Comparison of ENCODE assay signal across 11 mouse cellular contexts in the genomic region with DNA sequence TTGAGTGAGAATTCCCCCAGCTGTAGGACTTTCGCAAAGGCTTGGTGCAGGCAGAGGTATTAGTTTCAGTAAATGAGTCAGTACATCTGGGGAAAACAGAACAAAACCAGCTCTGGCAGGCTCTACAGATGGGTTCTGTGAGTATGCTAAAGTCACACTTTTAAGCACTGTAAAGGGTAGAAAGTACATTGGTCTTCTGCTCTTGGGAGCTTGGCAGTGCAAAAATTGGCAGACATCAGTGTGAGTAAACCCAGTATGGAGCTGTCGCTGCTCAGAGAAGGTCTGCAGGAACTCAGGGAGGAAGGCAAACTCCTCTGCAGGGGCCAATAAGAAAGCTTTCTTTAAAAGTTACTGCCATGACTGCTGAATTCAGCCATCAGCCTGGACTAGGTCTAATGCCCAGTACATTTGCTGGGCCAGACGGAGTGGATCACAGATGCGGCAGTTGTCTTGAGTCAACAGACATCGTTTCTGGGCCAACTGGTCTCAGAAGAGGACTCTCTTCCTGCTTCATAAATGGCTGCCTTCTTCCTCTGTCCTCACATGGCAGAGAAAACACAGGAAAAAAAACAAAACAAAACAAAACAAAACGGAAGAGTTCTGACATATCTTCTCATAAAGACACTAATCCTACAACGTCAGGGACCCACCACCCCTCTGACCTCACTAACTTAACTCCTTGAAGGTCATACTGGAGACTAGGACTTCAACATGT. TPM values are rescaled to one million over a fixed set of nuclear protein-coding genes. Genes with fewer than 3 reads are reported as not detected.
A peak's percentile ranks its signal among the peaks of the same experiment; 100 is the strongest.
DNase-seq lines count a peak whose midpoint lies in the region; ATAC-seq lines count a peak whose summit lies in the region.
"Had no signal": no experiment of that assay in that cellular context is flagged by ENCODE, and none has a peak within 500 bp of the region (broad histone marks: within the 10 kb centered on the region; RNA-seq: fewer than 3 reads in every experiment).

No protein-coding gene starts in this region.

- no peaks in the 10 kb centered on the region for H3K4me1 ChIP-seq in limb, embryonic 12.5 days (replicated peaks)
- no peaks in the 10 kb centered on the region for H3K4me1 ChIP-seq in limb, embryonic 10.5 days
- peaks cover 17% of the 10 kb centered on the region for H3K4me1 ChIP-seq in heart, embryonic 13.5 days
- peaks cover 29% of the 10 kb centered on the region for H3K4me1 ChIP-seq in liver, embryonic 12.5 days
- peaks cover 12% of the 10 kb centered on the region; the same call in 1 of the 2 replicates for H3K4me1 ChIP-seq in stomach, embryonic 14.5 days (ENCODE audit: control insufficient read depth, insufficient read depth, low read length)

- H3K4me3 ChIP-seq in limb, embryonic 12.5 days (replicated peaks) = no peak overlapping the region
- no peak overlapping the region for H3K4me3 ChIP-seq in limb, embryonic 10.5 days
- H3K4me3 ChIP-seq in heart, embryonic 13.5 days = no peak overlapping the region
- no peak overlapping the region for H3K4me3 ChIP-seq in liver, embryonic 12.5 days
- H3K4me3 ChIP-seq in stomach, embryonic 14.5 days (ENCODE audit: low read depth, low read length) = no peak overlapping the region
- H3K4me3 ChIP-seq: midbrain, embryonic 12.5 days; neural tube, embryonic 13.5 days had no signal

- no peak for ATAC-seq in limb, embryonic 12.5 days (ENCODE audit: insufficient number of reproducible peaks, insufficient read depth, low FRiP score, low TSS enrichment, low read depth)
- no peak for ATAC-seq in heart, embryonic 13.5 days (ENCODE audit: extremely low read depth, insufficient number of reproducible peaks, low FRiP score, low TSS enrichment)
- 0 out of 2 replicates have a peak, but pooled peaks have one; percentile 3 for ATAC-seq in liver, embryonic 12.5 days
- ATAC-seq in stomach, embryonic 14.5 days (ENCODE audit: insufficient number of reproducible peaks, insufficient read depth, low FRiP score, low read depth) = peak; percentile 34; the same call in 1 of the 2 replicates
- no peak for ATAC-seq in megakaryocyte, adult 5-6 weeks (ENCODE audit: poor library complexity, severe bottlenecking)

- H3K9ac ChIP-seq in limb, embryonic 12.5 days (replicated peaks) = no peak overlapping the region
- no peak overlapping the region for H3K9ac ChIP-seq in heart, embryonic 13.5 days
- peak overlapping the region; percentile 9 for H3K9ac ChIP-seq in liver, embryonic 12.5 days
- no peak overlapping the region for H3K9ac ChIP-seq in stomach, embryonic 14.5 days (replicated peaks; ENCODE audit: low read depth, low read length)
- H3K9ac ChIP-seq: midbrain, embryonic 12.5 days; neural tube, embryonic 13.5 days had no signal

- H3K27ac ChIP-seq in limb, embryonic 12.5 days = 0 out of 2 replicates have a peak overlapping the region, but pooled peaks have one; percentile 37
- no peak overlapping the region for H3K27ac ChIP-seq in limb, embryonic 10.5 days
- H3K27ac ChIP-seq in heart, embryonic 13.5 days (replicated peaks) = peak overlapping the region; percentile 26; the same call in 1 of the 2 replicates
- peak overlapping the region; percentile 83 for H3K27ac ChIP-seq in liver, embryonic 12.5 days
- H3K27ac ChIP-seq in stomach, embryonic 14.5 days (ENCODE audit: low read length) = peak overlapping the region; percentile 48
- H3K27ac ChIP-seq: midbrain, embryonic 12.5 days; neural tube, embryonic 13.5 days had no signal

- peaks cover 47% of the 10 kb centered on the region for H3K36me3 ChIP-seq in limb, embryonic 12.5 days
- H3K36me3 ChIP-seq in limb, embryonic 10.5 days = peaks cover 42% of the 10 kb centered on the region
- peaks cover 67% of the 10 kb centered on the region for H3K36me3 ChIP-seq in heart, embryonic 13.5 days
- peaks cover 47% of the 10 kb centered on the region for H3K36me3 ChIP-seq in liver, embryonic 12.5 days
- peaks cover 12% of the 10 kb centered on the region; the same call in 1 of the 2 replicates for H3K36me3 ChIP-seq in stomach, embryonic 14.5 days (ENCODE audit: control insufficient read depth, insufficient read depth, low read length)
- H3K36me3 ChIP-seq: midbrain, embryonic 12.5 days; neural tube, embryonic 13.5 days had no signal

- H3K9me3 ChIP-seq in limb, embryonic 12.5 days = no peaks in the 10 kb centered on the region
- no peaks in the 10 kb centered on the region for H3K9me3 ChIP-seq in limb, embryonic 10.5 days (replicated peaks)
- H3K9me3 ChIP-seq in heart, embryonic 13.5 days = no peaks in the 10 kb centered on the region
- H3K9me3 ChIP-seq in liver, embryonic 12.5 days (replicated peaks) = no peaks in the 10 kb centered on the region
- H3K9me3 ChIP-seq in stomach, embryonic 14.5 days (ENCODE audit: control insufficient read depth, low read depth, low read length) = no peaks in the 10 kb centered on the region
- H3K9me3 ChIP-seq: midbrain, embryonic 12.5 days; neural tube, embryonic 13.5 days had no signal

- DNase-seq in limb, embryonic 10.5 days (ENCODE audit: low spot score) = no peak
- DNase-seq in thymus, postnatal 25 days = no peak
- no peak for DNase-seq in cerebellum, postnatal 36 days
- DNase-seq: thymus, postnatal 4 days had no signal

- H3K27me3 ChIP-seq in limb, embryonic 12.5 days = no peaks in the 10 kb centered on the region
- H3K27me3 ChIP-seq in limb, embryonic 10.5 days (ENCODE audit: low read depth, poor library complexity, severe bottlenecking) = no peaks in the 10 kb centered on the region
- no peaks in the 10 kb centered on the region for H3K27me3 ChIP-seq in heart, embryonic 13.5 days (replicated peaks)
- no peaks in the 10 kb centered on the region for H3K27me3 ChIP-seq in liver, embryonic 12.5 days (replicated peaks)
- no peaks in the 10 kb centered on the region for H3K27me3 ChIP-seq in stomach, embryonic 14.5 days (ENCODE audit: control insufficient read depth, insufficient read depth, low read length)
- H3K27me3 ChIP-seq: midbrain, embryonic 12.5 days; neural tube, embryonic 13.5 days had no signal

- no peak overlapping the region for H3K4me2 ChIP-seq in limb, embryonic 12.5 days
- no peak overlapping the region for H3K4me2 ChIP-seq in heart, embryonic 13.5 days
- H3K4me2 ChIP-seq in liver, embryonic 12.5 days = peak overlapping the region; percentile 41; the same call in 1 of the 2 replicates
- no peak overlapping the region for H3K4me2 ChIP-seq in stomach, embryonic 14.5 days (replicated peaks; ENCODE audit: low read depth, low read length)
- H3K4me2 ChIP-seq: midbrain, embryonic 12.5 days; neural tube, embryonic 13.5 days had no signal

- 88% methylated on average over 7 of the region's 7 CpGs for WGBS in limb, embryonic 12.5 days
- 88% methylated on average over 7 of the region's 7 CpGs for WGBS in limb, embryonic 10.5 days
- WGBS in heart, embryonic 13.5 days = 60% methylated on average over 7 of the region's 7 CpGs
- 64% methylated on average over 7 of the region's 7 CpGs for WGBS in liver, embryonic 12.5 days (ENCODE audit: insufficient replicate concordance)
- WGBS in stomach, embryonic 14.5 days = 58% methylated on average over 7 of the region's 7 CpGs

RNA-seq across cellular contexts. Expression of a gene that starts 22.9 kb away (rescaled TPM):
- 0.20 and 0.25 TPM in 2 replicates for polyA plus RNA-seq in limb, embryonic 12.5 days (2016; fragmentation: Nextera tagmentation; extraction: Ambion mirVana)
- polyA plus RNA-seq in limb, embryonic 10.5 days (2016; fragmentation: Nextera tagmentation; extraction: Ambion mirVana) = 0.10 and 0.21 TPM in 2 replicates
- not detected in 2 replicates for polyA plus RNA-seq in heart, embryonic 13.5 days (2015; fragmentation: Nextera tagmentation; extraction: Ambion mirVana)
- polyA plus RNA-seq in liver, embryonic 12.5 days (2016; fragmentation: Nextera tagmentation; extraction: Ambion mirVana) = not detected in 2 replicates
- polyA plus RNA-seq in stomach, embryonic 14.5 days (2014; fragmentation: Nextera tagmentation; extraction: Ambion mirVana) = 0.51 and 1.4 TPM in 2 replicates
- 0.14 TPM in 1 of 2 replicates, not detected in the other for total RNA-seq in megakaryocyte, adult 5-6 weeks (2015)
- 0.07 TPM in 1 of 2 replicates, not detected in the other for total RNA-seq in megakaryocyte, adult 5-6 weeks (2017)

RNA-seq across cellular contexts. Expression of a gene that starts 41.6 kb away (rescaled TPM):
- 29.8 and 31.5 TPM in 2 replicates for polyA plus RNA-seq in limb, embryonic 12.5 days (2016; fragmentation: Nextera tagmentation; extraction: Ambion mirVana)
- 19.3 and 24.5 TPM in 2 replicates for polyA plus RNA-seq in limb, embryonic 10.5 days (2016; fragmentation: Nextera tagmentation; extraction: Ambion mirVana)
- 27.7 and 31.9 TPM in 2 replicates for polyA plus RNA-seq in heart, embryonic 13.5 days (2015; fragmentation: Nextera tagmentation; extraction: Ambion mirVana)
- polyA plus RNA-seq in liver, embryonic 12.5 days (2016; fragmentation: Nextera tagmentation; extraction: Ambion mirVana) = 16.8 and 17.6 TPM in 2 replicates
- polyA plus RNA-seq in stomach, embryonic 14.5 days (2014; fragmentation: Nextera tagmentation; extraction: Ambion mirVana) = 29.1 and 31.3 TPM in 2 replicates
- 35.8 and 41.4 TPM in 2 replicates for total RNA-seq in megakaryocyte, adult 5-6 weeks (2015)
- 30.3 and 31.4 TPM in 2 replicates for total RNA-seq in megakaryocyte, adult 5-6 weeks (2017)

RNA-seq across cellular contexts. Expression of a gene that starts 48.7 kb away (rescaled TPM):
- 0.38 and 0.61 TPM in 2 replicates for polyA plus RNA-seq in limb, embryonic 12.5 days (2016; fragmentation: Nextera tagmentation; extraction: Ambion mirVana)
- 0.09 TPM in 1 of 2 replicates, not detected in the other for polyA plus RNA-seq in limb, embryonic 10.5 days (2016; fragmentation: Nextera tagmentation; extraction: Ambion mirVana)
- 27.3 and 28.1 TPM in 2 replicates for polyA plus RNA-seq in heart, embryonic 13.5 days (2015; fragmentation: Nextera tagmentation; extraction: Ambion mirVana)
- 0.10 and 0.13 TPM in 2 replicates for polyA plus RNA-seq in liver, embryonic 12.5 days (2016; fragmentation: Nextera tagmentation; extraction: Ambion mirVana)
- 0.26 and 0.45 TPM in 2 replicates for polyA plus RNA-seq in stomach, embryonic 14.5 days (2014; fragmentation: Nextera tagmentation; extraction: Ambion mirVana)
- 0.02 TPM in 1 of 2 replicates, not detected in the other for total RNA-seq in megakaryocyte, adult 5-6 weeks (2015)
- total RNA-seq in megakaryocyte, adult 5-6 weeks (2017) = 0.04 and 0.12 TPM in 2 replicates

Comparison
In these comparisons a context has a peak if more than half of its experiments do, and no peak if none do; other contexts are left out.
1. ATAC-seq: peak in liver, embryonic 12.5 days (single experiment) and stomach, embryonic 14.5 days (single experiment); none in limb, embryonic 12.5 days (single experiment), heart, embryonic 13.5 days (single experiment) and megakaryocyte, adult 5-6 weeks (single experiment).
2. RNA of a gene that starts 48.7 kb away (polyA plus RNA-seq): 27.3 to 28.1 TPM in heart, embryonic 13.5 days; 0.38 to 0.61 TPM in limb, embryonic 12.5 days, 0.26 to 0.45 TPM in stomach, embryonic 14.5 days, 0.10 to 0.13 TPM in liver, embryonic 12.5 days and 0.09 TPM in limb, embryonic 10.5 days; every median in the first group is over 10 times any median in the second.